In genomic region chr5:126816069-126816468, GRCm38 (mm10) we compare ENCODE assay signal across 18 mouse cellular contexts.
"Had no signal": no experiment of that assay in that cellular context is flagged by ENCODE, and none has a peak within 500 bp of the region (broad histone marks: within the 10 kb centered on the region; RNA-seq: fewer than 3 reads in every experiment).

No protein-coding gene starts in this region.

- ATAC-seq: liver, postnatal 0 days; lung, postnatal 0 days; midbrain, embryonic 16.5 days had no signal

- H3K27me3 ChIP-seq: lung, embryonic 15.5 days; megakaryocyte, embryonic 14.5 days; neural tube, embryonic 12.5 days; stomach, embryonic 15.5 days had no signal

- H3K4me2 ChIP-seq: lung, embryonic 15.5 days; midbrain, embryonic 11.5 days; neural tube, embryonic 12.5 days; stomach, embryonic 15.5 days had no signal

- H3K4me3 ChIP-seq: lung, embryonic 15.5 days; megakaryocyte, embryonic 14.5 days; neural tube, embryonic 12.5 days; stomach, embryonic 15.5 days had no signal

- H3K36me3 ChIP-seq: lung, embryonic 15.5 days; neural tube, embryonic 12.5 days; stomach, embryonic 15.5 days had no signal

- H3K4me1 ChIP-seq: lung, embryonic 15.5 days; megakaryocyte, embryonic 14.5 days; neural tube, embryonic 12.5 days; stomach, embryonic 15.5 days had no signal

- DNase-seq: liver, postnatal 0 days; lung, adult 2 months; lung, postnatal 14 days; lung, postnatal 36 days; midbrain, embryonic 14.5 days; right cerebral cortex, postnatal 14 days; thymus, adult 2 months; thymus, postnatal 25 days; thymus, postnatal 4 days had no signal

- H3K9me3 ChIP-seq: lung, embryonic 15.5 days; stomach, embryonic 15.5 days had no signal

- H3K9ac ChIP-seq: liver, postnatal 0 days; lung, embryonic 15.5 days; neural tube, embryonic 12.5 days; stomach, embryonic 15.5 days had no signal

- H3K27ac ChIP-seq: lung, embryonic 15.5 days; macrophage; neural tube, embryonic 12.5 days; stomach, embryonic 15.5 days; stomach, postnatal 0 days had no signal
